Mouse (Mus musculus) erythroblast, embryonic 14.5 days (primary cell): ENCODE measurements at regions not wholly inside any gene's neighbourhood (a gene's known extent, or its start where the extent isn't known, plus 50 kb on each side); places are given as distances from the start of the nearest gene placed in this dataset.

Source experiments
- GATA1 ChIP-seq: IDR thresholded peaks from 2 replicates; pipeline ENCODE4 v1.6.1; 2012; ENCODE audit warnings: low read length, inconsistent platforms, mixed read lengths
- TAL1 ChIP-seq: IDR thresholded peaks from 3 replicates; pipeline ENCODE4 v1.6.1; 2012; ENCODE audit warnings: low read length, inconsistent platforms, mixed read lengths

GRCm38 (mm10) chr6:51212216-51212615 is 220.3 kb upstream of the Nfe2l3 start:
- TF ChIP-seq TAL1 (no peak), GATA1 (no peak)
